Mouse (Mus musculus) heart, adult 9 months (tissue): ENCODE data around the gene Tcf7l2.

Experiments
- DNase-seq, 2 experiments: peaks; one replicate each; pipeline ENCODE4 v3.0.0; 2022; ENCODE audit warnings: low spot score in 2 of 2

Tcf7l2 gene

DNA sequence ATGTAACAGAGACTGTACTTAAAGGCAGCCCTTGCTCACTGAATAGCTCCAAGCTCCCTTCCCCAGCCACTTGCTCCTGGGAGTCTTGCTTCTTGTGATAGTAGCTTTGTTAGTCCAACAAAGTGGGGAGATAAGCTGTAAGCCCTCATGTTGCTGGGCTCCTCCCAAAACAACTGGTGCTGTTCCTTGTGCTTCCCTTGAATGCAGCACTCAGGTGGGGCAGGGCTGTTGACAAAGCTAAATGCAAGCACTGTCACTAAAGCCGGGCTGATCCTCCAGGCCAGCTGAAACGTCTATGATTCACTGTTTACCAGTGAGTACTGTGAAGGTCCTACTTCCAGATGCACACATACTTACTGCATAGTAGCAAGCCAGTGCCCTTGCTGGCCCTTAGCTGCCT lies 120.1 kb downstream of the Tcf7l2 start:
- no peak for DNase-seq

DNA sequence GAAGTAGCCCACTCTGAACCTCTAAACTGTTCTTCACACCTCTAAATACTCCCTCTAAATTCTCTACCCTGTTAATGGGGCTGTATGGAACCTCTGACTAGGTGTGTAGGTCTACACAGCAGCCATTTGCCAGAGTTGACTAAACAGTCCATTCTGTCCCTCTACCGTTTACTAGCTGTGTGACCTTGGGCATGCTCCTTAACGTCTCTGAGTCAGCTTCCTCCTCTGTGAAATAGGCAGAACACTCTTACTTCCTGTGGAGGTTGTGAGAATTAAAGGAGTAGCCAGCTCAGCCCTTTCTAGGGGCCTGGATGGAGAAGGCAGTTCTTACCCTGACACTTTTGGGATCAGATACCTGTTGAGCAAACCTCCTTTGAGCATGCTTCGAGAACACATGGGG lies 120.9 kb downstream of the Tcf7l2 start:
- DNase-seq: no peak

DNA sequence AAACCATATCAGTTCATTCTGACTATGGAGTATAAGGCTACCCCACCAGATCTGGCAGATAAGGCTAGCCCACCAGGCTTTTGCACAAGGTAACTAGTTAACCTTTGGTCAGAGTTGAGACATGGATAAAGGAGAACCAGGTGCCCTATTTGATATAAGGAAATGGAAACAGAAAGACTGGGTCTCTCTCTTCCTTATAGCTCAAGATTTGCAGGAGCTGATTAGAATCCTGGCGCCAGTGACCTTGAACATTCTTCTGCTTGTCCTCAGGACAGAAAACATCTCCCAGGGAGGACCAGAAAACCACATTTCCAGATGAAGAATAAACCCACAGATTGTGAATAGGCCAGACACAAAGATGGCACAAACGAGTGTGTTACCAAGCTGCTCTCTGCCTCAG lies 123.4 kb downstream of the Tcf7l2 start:
- DNase-seq: no peak

DNA sequence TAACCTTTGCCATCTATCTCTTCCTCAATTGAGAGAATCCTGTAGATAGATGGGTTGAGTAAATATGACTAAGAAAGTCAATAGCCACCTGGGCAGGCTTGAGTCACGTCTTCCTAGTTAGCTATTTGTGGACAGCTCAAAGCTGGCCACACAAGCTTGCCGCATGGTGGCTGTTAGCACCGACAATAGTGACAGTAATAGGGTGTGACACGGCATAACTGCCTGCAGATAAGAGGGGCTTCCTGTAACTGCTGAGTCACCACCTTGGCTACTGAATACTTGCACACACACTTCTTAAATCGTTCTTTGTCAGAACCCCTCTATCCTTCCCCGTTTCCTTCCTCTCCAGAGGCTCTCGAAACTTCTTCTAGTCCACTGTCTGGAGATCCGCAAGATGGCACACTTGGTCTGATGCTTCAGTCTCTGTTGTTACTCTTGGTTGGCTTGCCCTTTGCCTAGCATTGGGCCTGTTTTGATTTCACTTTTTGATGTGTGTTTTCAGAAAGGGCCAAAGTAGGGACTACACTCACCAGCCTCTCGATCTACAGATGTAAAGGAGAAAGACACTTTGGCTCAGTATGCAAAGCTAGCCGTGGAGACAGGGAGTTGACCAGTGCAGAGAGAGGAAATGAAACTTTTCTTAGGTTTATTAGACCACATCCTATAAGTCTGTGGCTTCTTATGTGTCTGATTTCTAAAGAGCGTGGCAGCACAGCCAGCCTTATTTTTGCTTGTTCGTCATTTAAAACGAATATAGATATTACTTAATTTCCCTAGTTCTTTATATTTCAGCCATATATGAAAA lies 124.4 kb downstream of the Tcf7l2 start:
- peak; percentile 13 to 19 for DNase-seq

DNA sequence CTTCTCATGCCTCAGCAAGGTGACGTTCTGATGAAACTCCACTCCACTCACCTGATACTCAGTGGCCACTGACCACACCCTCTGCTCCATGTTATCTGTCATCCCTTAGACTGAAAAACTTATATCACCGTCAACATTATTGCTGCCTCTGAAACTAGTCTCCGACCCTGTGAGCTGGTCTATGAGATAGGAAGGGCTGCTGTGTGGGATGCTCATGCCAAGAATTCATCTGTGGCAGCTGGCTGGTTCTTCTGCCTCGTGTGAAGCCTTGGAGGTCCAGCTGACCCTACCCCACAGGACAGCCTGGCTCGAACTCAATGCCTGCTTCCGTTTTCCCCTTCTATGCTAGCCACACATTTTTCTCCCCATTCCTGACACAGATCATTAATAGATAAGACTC lies 125.6 kb downstream of the Tcf7l2 start:
- DNase-seq: no peak

DNA sequence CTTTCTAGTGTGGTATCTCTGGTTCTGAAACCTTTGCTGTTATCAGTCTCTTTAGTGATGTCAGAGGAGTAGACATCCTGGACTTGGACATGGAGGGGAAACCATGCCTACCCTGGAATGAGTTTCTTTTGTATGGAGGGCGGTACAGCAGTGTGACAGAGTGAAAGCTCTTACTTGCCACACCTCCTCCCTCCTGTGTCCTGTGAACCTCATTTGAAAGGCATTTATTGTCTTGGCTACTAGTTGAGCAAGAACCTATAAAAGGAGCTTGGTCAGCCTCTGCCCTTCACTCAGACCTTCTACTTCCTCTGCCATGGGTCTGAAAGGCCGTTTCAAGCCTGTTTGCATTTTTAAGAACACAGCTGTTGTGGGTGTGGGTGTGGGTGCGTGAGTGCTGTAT lies 126.3 kb downstream of the Tcf7l2 start:
- DNase-seq: no peak

DNA sequence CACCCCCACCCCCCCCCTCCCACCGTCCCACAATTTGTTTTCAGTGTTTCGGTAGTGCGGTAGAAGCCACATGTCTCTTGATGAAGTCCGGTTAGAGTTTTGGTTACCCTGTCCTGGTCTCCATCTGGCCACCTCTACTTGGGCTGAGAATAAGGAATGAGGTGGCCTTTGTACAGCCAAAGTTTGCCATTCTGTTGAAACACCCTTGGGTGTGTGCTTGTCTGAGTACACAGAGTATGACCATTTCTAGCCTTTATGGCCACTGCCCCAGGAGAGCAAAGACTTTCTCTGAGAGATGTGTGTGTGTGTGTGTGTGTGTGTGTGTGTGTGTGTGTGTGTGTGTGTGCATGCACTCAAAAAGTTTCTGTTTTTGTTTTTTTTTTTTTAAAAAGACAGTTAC lies 127.0 kb downstream of the Tcf7l2 start:
- no peak for DNase-seq

DNA sequence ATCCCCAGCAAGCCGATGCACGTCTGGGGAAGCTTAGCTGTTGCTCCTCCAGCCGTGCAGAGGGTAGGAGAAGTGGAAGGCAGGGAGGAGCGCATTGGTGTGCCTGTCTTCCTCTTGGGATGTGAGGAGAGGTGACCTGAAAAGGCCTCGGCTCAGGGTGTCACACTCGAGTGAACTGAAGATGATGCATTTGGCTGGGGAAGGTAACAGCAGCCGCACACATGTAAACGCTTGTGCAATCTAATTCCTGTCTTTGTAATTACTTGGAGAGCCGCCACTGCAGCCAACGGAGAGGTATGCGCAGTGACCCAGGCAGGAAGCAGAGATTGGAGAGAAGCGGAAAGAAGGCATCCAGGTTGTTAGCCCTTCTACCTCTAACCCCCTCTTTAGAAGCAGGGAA lies 129.2 kb downstream of the Tcf7l2 start:
- DNase-seq: no peak

DNA sequence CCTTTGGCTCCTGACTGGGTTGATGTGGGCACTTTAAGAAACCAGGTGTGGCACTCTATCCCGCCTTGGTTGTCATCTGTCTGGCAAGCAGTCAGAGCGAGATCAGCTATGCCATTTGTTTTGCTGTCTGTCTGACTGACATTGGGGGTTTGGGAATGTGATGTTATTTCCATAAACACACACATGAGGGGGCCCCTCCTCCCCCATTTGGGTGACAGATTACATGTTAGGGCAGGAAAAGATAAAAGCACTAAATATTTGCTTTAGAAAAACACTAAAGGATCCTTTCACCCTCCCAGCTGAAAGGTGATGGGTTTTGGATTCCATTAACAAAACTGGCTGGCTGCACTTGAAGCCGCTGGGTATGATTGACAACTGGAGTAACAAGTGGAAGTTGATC lies 129.9 kb downstream of the Tcf7l2 start:
- no peak for DNase-seq

DNA sequence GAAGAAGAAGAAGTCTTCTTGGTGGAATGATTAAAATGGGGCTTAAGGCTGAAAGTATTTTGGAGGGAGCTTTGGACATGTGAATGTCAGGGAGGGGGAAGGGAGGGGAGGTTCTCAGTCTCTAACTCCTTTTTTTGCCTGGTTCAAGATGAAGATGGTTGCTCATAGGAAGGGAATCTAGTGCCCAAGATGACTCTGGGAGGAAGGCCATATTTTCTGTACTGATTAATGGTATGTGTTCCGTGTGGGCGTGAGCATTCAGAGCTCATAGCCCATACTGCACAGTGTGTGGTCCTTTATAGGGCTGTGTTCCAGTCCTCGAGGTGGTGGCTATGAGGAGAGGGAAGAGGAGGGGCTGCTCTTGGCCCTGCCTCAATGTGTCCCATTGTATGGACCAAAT lies 131.6 kb downstream of the Tcf7l2 start:
- DNase-seq: no peak

DNA sequence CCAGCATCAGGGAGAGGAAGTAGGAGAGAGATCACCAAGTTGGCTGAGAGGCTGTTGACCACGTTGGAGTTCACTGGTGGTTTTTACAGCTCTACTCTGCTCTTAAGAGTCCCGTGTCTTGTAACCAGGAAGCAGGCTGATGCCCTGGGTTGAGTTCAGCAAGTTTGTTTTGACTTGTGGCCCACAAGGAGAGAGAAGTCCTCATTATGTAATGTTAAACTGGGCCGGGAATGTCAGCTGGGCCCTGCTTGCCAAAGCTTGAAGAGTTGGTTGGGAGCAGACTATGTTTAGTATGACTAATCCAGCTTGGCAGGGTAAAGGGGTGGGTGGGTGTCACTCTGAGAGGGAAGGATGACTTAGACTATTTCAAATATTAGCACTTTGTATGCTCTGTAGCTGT lies 134.9 kb downstream of the Tcf7l2 start:
- DNase-seq: peak; percentile 83 to 86

DNA sequence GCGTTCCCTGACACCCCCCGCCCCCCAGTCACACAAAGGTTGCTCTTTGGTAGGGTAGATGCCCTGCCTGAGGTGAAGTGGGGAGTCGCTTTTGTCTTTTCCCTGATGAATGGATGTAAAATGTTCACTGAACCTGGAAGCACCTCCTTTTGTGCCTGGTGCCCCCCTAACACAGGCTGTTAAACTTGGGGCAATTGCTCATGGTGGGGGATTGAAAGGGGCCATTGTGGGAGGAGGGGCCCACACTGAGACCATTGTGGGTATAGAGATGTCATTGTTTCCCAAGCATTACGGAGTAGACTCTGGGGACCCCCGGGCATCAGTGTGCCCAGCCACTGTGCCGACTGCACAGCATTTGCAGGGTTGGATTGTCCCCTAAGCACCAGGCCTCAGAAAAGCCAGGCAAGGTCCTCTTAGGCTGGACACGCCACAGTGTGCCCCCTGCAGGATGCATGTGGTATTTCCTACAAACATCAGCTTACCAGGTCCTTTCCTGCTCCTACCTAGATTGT lies 135.8 kb downstream of the Tcf7l2 start:
- peak; percentile 59 to 67 for DNase-seq

DNA sequence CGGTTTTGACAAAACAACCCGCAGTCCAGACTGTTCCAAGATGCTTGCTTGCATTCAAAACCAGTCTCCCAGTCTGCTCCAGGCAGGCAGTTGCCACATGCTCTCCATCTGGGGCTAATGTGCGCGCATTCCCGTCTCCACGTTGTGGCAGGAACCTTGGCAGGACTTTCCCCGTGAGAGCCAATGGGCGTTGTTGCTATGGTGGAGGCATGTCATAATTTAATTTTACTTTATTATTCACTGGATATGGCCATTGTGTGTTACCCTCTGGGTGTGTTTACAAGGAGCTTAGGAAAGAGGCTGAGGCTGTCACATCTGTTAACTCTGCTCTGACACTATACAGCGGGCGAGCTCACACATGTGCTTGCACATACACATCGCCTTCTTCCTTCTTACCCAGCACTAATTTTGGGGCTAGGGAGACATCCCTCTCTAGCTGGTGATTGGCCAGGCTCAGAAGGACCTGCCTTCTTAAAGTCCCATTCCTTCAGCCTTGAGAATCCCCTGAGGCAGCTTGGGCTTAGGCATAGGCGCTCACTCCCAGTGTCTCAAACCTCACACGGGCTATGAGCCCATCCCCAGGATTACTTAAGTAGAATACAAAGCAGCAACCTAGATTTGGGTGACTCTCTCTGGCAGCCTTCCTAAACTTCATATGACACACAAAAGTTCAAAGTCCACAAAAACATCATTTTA lies 139.2 kb downstream of the Tcf7l2 start:
- peak in 1 of 2 experiments; percentile 26 for DNase-seq

DNA sequence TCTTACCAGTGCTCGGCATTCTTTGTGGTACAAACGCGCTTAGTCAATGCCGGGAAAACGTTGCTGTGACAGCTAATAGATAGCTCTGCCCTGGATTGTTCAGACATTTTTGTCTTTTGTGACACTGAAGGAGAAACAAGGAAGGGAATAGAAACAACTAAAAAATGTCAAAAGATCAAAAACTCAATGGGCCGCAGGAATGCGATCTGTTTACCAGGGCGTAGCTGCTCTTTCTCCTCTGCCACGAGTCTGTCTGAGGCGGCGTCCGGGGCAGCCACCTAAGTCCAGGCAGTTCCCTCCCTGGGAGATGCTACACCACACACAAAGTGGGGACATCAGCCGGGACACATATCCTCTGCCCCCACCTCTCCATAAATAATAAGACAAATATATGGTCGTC lies 144.9 kb downstream of the Tcf7l2 start:
- DNase-seq: no peak

DNA sequence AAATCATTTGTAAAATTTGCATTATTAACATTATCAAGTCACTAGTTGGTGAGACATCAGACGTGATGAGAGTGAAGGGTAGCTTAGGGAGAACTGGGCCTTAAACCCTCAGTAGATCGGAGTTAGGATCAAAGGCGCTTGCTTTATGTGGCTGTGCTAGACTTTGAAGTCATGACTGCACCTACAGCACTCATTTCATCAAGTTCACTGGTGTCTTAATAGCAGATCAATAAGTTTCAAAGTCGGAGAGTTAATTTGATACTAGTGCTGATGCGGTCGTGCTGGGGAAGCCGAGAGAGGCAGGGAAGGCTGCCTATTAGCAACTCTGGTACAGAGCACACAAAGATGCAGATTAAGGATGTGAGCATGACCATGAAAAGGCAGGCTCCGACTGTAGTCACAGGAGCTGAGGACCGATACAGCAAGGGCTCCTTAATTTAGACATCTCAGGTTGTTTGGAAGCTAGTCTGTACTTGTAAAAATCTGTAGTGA lies 150.1 kb downstream of the Tcf7l2 start:
- DNase-seq: no peak

DNA sequence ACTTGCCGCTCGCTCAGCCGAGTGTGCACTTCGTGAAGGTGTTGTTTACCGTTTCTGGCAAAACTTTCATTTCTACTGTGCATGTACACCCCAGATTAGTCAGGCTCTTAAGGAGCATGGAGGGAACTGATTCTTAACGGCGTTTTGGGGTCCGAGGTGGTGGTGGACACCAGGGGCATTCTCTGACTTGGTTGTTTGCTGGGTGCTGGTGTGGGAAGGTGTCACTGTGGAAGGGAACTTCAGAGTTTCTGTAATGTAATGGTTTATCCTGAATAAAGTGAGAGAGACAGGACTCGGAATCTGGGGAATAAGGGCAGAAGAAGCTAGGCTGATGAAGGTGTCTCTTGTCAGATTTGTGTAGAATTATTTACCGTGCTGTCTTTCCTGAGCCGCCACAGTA lies 151.9 kb downstream of the Tcf7l2 start:
- no peak for DNase-seq

DNA sequence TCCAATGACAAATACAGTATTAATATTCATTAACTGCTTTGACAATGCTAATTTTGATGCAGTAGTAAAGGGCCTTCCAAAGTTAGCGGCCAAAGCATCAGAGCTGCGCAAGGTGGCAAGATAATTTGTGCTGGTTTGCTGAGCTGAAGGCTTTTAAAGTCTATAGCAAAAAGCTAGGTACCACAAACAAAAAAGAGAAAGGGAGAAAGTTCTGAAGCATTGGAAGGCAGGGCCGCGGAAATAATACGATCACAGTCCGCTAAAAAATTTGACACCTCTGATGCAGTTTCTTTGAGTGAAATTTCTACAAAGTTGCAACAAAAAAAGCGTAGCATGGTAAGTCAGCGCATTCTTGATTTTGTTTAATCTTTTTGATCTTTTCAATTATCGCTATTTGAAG lies 152.8 kb downstream of the Tcf7l2 start:
- DNase-seq: no peak

DNA sequence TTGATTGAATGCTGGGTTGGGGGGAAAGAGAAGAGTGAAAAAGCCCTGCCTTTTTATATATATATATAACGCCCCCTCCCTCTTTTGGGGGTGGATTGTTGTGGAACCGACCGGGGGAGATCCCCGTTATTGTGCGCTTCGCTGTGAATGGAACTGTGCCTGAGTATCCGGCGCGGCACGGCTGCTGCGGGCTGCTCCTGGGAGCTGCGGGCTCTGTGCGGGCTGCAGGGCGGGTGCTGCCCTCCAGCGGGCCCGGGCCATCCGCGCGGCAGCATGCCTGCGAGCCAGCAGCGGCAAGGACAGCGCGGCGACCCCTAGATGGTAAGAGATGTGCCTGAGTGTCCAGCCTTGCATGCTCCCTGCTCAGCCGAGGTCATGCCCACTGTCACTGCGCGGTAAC lies 153.7 kb downstream of the Tcf7l2 start:
- DNase-seq: peak; percentile 34 to 43

DNA sequence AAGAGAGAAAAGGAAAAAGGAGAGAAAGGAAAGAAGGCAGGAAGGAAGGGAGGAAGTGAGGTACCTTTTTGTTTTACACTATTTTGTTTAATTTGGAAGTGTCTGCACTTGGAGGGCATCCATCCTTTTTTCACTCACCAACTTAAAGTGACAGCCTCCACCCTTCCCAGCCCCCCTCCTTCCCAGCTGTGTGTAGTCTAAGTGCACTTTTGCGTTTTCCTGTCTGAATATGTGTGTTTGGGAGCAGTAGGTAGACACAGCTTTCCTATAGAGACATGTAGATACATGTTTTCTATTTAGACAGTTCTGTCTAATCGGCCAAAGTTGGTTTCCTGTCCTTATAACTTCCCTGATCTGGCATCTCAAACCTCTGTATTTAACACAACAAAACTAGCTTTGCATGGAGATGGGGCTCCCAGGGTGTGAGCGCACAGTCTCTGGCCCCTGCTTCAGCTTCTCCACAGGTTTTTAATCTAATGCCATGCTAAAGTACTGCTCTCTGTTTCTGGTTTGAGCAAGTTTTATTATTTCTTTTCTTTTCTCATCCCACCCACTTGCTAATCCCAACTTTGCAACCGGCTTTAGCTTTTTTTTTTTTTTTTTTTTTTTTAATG lies 154.3 kb downstream of the Tcf7l2 start:
- no peak for DNase-seq

DNA sequence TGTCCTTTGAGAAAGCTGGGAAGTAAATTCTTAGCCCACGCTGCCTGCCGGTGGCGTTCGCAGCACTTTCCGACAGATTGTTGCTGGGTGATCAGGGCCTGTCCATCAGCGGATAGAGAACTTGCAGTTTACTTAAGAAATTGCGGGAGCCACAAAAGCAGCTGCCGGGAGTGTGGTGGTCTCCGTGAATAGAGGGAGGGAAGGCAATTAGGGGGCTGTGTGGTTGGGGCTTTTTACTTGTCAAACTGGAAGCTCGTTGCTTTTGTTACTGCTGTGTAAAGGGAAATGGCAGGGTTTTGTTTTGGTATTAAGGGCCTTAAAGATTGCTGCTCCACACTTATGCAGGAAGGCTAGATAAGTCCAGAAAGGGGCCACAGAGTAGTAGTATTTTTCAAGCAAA lies 155.0 kb downstream of the Tcf7l2 start:
- DNase-seq: no peak

DNA sequence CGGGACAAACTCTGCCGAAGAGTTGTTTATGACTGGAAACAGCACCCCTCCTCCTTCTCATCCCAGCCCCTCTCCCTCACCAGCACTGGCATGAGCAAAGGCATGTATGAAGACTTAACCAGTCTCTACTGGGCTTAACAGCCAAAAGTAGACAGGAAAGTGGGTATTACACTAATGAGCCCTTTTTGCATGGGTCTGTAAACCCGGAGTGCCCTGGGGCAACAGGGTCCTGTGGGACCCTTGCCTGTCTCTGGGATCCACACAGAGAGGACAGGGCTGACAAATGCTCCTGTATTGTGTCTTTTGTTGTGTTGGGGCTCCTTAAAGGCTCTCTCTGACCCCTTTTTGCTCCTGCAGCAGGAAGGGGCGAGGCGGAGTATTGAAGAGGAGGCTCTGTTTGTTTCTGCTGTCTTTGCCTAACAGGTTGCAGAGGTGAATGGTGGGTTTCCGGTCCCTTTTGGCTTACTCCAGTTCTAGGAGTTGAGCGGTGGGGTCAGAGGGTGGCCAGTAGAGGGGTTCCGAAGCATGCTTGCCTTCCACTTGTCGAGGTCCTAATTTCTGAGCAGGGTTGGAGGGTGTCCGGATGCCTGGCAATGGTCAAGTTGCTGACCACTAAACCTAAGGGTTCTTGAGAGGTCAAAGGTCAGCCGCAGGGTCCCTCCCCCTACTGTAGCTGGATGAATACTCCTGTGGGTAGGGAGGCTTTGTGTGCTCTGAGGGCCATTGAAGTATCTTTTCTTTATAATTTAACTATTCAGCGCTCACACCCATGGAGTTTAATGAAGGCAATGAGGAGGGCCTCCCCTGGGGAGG lies 161.2 kb downstream of the Tcf7l2 start:
- DNase-seq: no peak

DNA sequence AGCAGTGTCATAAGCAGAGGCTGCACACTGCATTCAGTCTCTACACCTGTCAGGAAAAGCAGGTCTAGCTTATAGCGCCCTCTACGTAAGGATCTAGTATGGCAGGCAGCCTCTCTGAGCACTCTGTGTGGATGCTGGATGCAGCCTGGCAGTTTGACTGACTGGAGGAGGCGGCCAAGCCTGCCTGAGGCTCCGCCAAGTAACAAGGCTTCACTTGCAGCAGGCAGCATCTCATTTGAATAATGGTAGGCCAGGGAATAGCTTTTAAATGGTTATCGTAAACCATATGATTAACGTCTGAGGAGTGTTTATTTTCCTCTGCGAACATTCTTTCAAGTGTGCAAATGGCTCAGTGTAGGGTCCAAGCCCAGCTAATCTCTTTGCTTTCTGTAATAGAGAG lies 167.4 kb downstream of the Tcf7l2 start:
- DNase-seq: no peak
